Mouse (Mus musculus) brain, embryonic 14.5 days (tissue): ENCODE results near the gene Zdhhc5.

Experiments
- CTCF ChIP-seq: fragments of 200-500 bp; IDR thresholded peaks from 2 replicates; pipeline ENCODE4 v1.5.1; 2012; ENCODE audit warnings: inconsistent platforms, mild to moderate bottlenecking, moderate library complexity, borderline replicate concordance; ENCODE audit not compliant: insufficient read depth, insufficient read length; ENCODE audit errors: extremely low read depth
- POLR2A ChIP-seq: fragments of 200-500 bp; IDR thresholded peaks from 2 replicates; pipeline ENCODE4 v1.6.1; 2012; ENCODE audit warnings: mild to moderate bottlenecking, inconsistent platforms, borderline replicate concordance; ENCODE audit not compliant: poor library complexity, insufficient read depth, insufficient read length, severe bottlenecking; ENCODE audit errors: extremely low read depth

- TF ChIP-seq POLR2A (no peak), CTCF (no peak)
These were observed 76.4 kb downstream of the Zdhhc5 start for GRCm38 (mm10) chr2:84638428-84639220.
